Mouse (Mus musculus): Measurements from ENCODE around the gene Ewsr1. TPM values are rescaled to one million over a fixed set of nuclear protein-coding genes. Genes with fewer than 3 reads are reported as not detected.

Gene Ewsr1
- polyA plus RNA-seq, 1 experiment from 2014 or later, result 884 TPM

DNA sequence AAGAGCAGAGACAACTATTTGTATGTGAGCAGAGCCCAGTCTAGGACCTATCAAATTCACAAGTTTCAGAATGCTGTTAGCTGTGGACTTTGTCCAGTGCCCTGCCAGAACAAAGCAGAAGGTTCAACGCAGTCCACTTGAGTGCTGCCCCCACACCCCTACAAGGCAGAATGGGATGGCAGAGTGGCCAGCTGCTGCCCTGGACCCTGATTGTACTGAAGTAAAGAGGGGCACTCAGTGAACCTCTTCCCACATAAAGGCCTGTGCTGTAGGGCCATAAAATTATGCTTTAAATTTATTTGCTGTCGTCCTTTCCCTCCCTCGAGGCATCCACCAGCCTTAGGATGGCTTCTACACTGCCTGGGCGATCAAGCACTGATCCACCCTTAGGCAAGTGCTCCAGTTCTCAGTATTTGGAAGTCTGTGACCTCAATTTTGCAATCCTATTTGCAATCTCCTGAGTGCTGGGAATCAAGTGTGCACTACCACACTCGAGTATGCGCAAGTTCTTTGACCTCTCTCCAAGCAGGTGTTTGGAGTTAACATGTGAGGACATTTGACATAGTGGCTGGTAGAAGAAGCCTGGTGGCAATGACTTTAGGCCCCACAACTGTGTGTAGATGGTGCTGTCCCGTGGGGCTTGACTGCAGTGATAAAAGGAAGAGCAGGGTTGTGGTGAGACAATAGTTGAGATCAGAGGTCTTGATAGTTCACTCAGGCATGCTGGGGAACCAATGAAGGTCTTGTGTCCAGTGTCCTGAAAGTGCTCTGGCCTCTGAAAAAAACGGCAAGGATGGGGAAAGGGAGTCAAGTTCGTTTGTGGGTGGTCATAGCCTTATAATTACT, 30.7 kb downstream of the Ewsr1 start:
- no peaks in the 10 kb centered on the region for H3K27me3 ChIP-seq (ENCODE audit: insufficient read depth, low read length)
- no peaks in the 10 kb centered on the region for H3K9me3 ChIP-seq (ENCODE audit: low read length)
- H3K4me2 ChIP-seq (replicated peaks; ENCODE audit: low read depth, low read length), result no peak overlapping the region
- H3K4me1 ChIP-seq (ENCODE audit: insufficient read depth, low read length), result peaks cover 18% of the 10 kb centered on the region
- WGBS, result 83% methylated on average over 9 of the region's 9 CpGs
- H3K9ac ChIP-seq (replicated peaks; ENCODE audit: low read length), result no peak overlapping the region
- no peak overlapping the region for H3K27ac ChIP-seq (ENCODE audit: low read length)
- no peak for ATAC-seq (ENCODE audit: low FRiP score, low TSS enrichment)
- no peak overlapping the region for H3K4me3 ChIP-seq (ENCODE audit: low read length)
- peaks cover 52% of the 10 kb centered on the region for H3K36me3 ChIP-seq (ENCODE audit: insufficient read depth, low read length)

DNA sequence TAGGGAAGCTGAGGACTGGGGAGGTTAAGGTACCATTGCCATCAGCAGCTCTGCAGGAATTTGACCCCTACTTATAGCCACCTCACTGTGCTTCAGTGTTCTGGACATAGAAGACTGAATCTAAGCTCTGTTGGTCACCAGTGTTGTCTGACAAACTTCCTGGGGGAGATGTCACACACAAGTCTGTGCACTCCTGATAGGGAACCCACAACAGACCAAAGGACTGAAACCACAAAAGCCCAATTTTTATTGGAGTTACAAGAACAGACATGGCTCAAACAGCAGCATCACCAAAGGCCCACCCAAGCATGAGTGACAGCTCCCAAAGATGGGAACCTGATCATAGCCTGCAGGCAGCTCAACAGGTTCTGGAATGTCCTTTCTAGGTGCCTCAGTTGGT, 32.0 kb downstream of the Ewsr1 start:
- peaks cover 39% of the 10 kb centered on the region for H3K36me3 ChIP-seq (ENCODE audit: insufficient read depth, low read length)
- no peak overlapping the region for H3K27ac ChIP-seq (ENCODE audit: low read length)
- peaks cover 8% of the 10 kb centered on the region; the same call in 1 of the 2 replicates for H3K27me3 ChIP-seq (ENCODE audit: insufficient read depth, low read length)
- peaks cover 30% of the 10 kb centered on the region for H3K4me1 ChIP-seq (ENCODE audit: insufficient read depth, low read length)
- H3K4me3 ChIP-seq (ENCODE audit: low read length), result no peak overlapping the region
- no peak overlapping the region for H3K9ac ChIP-seq (replicated peaks; ENCODE audit: low read length)
- no peak overlapping the region for H3K4me2 ChIP-seq (replicated peaks; ENCODE audit: low read depth, low read length)
- no peaks in the 10 kb centered on the region for H3K9me3 ChIP-seq (ENCODE audit: low read length)
- ATAC-seq (ENCODE audit: low FRiP score, low TSS enrichment), result no peak

DNA sequence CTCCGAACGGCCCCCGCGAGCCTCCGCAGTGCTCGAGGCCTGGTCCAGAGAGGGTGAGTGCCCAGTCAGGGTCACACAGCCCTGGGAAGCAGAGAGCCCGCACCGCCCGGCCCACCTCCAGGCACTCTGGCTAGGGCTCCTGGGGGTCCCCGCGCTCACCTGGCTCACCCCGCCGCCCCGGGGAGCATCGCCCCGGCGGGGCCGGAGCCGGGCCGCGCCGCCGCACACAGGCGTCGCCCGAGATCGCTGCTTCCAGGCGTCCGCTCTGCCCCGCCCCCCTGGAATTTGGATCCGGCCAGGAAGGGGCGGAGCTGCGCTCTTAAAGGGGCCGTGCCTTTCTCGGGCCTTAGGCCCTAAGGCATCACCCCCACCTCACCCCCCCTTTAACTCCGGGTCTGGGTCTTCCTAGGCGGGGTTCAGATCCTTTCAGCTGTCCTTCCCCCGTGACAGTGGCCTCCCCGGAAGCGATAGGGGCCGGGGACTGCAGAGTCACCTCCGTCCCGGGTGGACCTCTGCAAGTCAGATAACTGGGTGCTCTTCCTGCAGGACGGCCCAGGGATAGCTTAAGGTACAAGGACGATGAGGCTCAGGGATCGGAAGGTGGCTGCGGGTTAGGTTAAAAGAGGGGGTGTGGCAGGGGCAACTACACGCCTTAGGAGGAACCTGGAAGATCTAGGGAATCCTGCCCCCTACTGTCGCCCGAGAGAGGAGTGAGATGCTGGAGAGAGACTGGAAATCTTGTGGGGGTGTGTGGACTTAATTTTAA, 33.8 kb downstream of the Ewsr1 start, which contains the start of gene Gas2l1:
Gas2l1 (minus strand) TSS at position 272 of the 766 bp plus-strand sequence.
- H3K4me1 ChIP-seq (ENCODE audit: insufficient read depth, low read length), result peaks cover 41% of the 10 kb centered on the region
- peak; percentile 83 for ATAC-seq (ENCODE audit: low FRiP score, low TSS enrichment)
- H3K4me3 ChIP-seq (ENCODE audit: low read length), result peak within 1 kb of the TSS; percentile 72
- H3K27me3 ChIP-seq (ENCODE audit: insufficient read depth, low read length), result peaks cover 18% of the 10 kb centered on the region
- WGBS, result under 1% methylated on average over 46 of the region's 50 CpGs
- peak within 1 kb of the TSS; percentile 68 for H3K27ac ChIP-seq (ENCODE audit: low read length)
- peaks cover 21% of the 10 kb centered on the region for H3K36me3 ChIP-seq (ENCODE audit: insufficient read depth, low read length)
- peak within 1 kb of the TSS; percentile 79 for H3K9ac ChIP-seq (replicated peaks; ENCODE audit: low read length)
- peak within 1 kb of the TSS; percentile 73 for H3K4me2 ChIP-seq (replicated peaks; ENCODE audit: low read depth, low read length)
- no peaks in the 10 kb centered on the region for H3K9me3 ChIP-seq (ENCODE audit: low read length)

DNA sequence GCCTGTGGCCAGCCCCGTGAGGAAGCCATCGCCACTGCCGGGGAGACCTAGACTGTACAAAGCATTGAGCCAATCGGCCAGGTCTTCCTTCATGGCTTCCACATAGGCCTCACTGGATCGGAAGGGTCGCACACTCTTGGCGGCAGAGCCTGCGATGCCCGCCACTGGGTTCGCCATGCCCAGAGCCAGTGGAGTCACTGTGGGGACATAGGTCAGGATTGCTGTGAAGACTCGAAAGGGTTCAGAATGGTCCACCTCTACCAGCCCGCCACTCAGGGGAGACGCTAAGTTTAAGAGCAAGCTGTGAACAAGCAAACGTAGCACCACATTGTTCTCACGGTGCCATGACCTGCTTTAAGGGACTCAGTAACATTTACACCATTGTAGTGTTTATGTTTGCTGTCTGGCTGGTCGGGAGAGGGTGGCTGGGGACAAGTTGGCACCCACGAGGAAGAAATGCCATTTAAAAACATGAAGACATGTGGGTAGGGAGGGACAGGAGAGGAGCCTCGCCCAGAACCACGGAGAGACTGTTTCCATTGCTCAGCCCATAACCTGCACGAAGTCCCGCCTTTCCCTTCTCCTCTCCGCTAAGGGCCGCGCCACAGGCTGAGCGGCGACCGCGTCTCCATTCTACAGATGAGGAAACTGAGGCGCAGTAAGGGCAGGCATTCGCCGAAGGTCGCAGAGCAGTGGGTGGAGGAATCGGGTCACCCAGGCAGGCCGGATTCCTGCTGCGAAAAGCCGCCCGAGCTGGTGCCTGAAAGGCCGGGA, 34.6 kb downstream of the Ewsr1 start:
- H3K4me3 ChIP-seq (ENCODE audit: low read length), result peak overlapping the region; percentile 72
- H3K27me3 ChIP-seq (ENCODE audit: insufficient read depth, low read length), result peaks cover 26% of the 10 kb centered on the region
- H3K4me1 ChIP-seq (ENCODE audit: insufficient read depth, low read length), result peaks cover 45% of the 10 kb centered on the region
- H3K27ac ChIP-seq (ENCODE audit: low read length), result no peak overlapping the region
- peaks cover 17% of the 10 kb centered on the region for H3K36me3 ChIP-seq (ENCODE audit: insufficient read depth, low read length)
- peak overlapping the region; percentile 73 for H3K4me2 ChIP-seq (replicated peaks; ENCODE audit: low read depth, low read length)
- H3K9ac ChIP-seq (replicated peaks; ENCODE audit: low read length), result peak overlapping the region; percentile 79
- 15% methylated on average over 38 of the region's 38 CpGs for WGBS
- H3K9me3 ChIP-seq (ENCODE audit: low read length), result no peaks in the 10 kb centered on the region
- no peak for ATAC-seq (ENCODE audit: low FRiP score, low TSS enrichment)

DNA sequence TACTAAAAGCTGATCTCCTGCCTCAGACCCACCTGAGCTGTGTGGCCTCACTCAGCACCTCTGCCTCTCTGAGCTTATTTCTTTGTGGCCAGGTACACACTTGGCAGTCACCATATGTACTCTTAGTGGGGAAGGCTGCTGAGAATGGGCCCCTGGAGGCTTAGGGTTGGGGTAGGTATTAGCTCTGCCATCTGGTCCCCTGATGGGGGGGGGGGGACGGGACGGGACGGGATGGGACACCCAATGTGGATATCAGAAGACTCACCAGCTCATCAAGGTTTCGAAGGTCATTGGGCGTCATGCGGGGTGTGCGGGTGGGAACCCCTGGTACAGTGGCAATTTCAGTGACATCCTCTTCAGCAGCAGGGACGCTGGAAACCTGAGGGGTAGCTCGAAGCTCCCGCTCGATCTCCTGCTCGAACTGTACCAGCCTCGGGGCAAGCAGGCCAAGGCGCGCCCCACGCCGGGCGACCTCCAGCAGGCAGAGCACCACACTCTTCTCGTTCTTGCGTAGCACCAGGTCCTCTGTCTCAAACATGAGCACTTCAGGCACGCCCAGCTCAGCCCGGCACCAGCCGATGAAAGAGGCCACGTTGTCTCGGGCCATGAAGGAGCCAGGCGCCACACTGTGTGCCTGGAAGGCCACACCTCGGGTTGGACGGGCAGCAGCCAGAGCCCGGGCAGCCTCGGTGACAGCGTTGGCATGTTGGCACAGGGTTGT, 35.3 kb downstream of the Ewsr1 start:
- Histone ChIP-seq H3K4me2 (replicated peaks; ENCODE audit: low read depth, low read length) (peak overlapping the region; percentile 73), H3K36me3 (ENCODE audit: insufficient read depth, low read length) (peaks cover 9% of the 10 kb centered on the region), H3K9ac (replicated peaks; ENCODE audit: low read length) (peak overlapping the region; percentile 79), H3K4me3 (ENCODE audit: low read length) (peak overlapping the region; percentile 72), H3K27me3 (ENCODE audit: insufficient read depth, low read length) (peaks cover 34% of the 10 kb centered on the region), H3K9me3 (ENCODE audit: low read length) (no peaks in the 10 kb centered on the region), H3K27ac (ENCODE audit: low read length) (no peak overlapping the region), H3K4me1 (ENCODE audit: insufficient read depth, low read length) (peaks cover 52% of the 10 kb centered on the region)
- ATAC-seq (ENCODE audit: low FRiP score, low TSS enrichment), result no peak
- 63% methylated on average over 31 of the region's 31 CpGs for WGBS

DNA sequence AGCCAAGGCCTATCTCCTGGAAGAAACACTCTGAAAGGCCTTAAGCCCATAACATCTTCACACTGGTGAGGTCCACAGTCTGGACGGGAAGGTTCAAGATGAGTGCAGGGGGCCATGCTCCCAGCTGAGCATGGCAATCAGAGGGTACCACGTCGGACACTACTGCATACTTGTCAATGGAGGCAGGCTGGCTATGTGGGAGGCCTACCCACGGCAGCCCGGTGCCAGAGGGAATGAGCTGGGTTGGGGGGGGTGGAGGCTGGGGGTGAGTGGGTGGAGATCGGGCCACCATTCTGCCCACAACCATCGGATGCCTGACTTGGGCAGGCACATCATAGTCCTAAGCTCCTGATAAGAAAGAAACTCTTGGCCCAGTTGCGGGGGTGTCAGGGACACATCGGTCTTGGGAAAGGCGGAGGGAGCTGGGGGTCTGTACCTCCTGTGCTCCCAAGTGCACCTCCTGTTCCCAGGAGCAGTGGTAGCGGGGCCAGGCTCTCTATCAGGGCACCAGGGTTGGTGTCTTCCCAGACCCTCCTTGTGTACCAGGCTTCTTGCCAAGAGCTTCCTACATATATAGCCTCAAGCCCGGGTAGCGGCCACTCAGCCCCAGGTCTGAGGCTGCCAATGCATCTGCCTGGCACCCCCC, 36.1 kb downstream of the Ewsr1 start:
- ATAC-seq (ENCODE audit: low FRiP score, low TSS enrichment), result no peak
- peaks cover 34% of the 10 kb centered on the region for H3K27me3 ChIP-seq (ENCODE audit: insufficient read depth, low read length)
- WGBS, result 66% methylated on average over 13 of the region's 13 CpGs
- H3K4me1 ChIP-seq (ENCODE audit: insufficient read depth, low read length), result peaks cover 57% of the 10 kb centered on the region
- H3K4me3 ChIP-seq (ENCODE audit: low read length), result no peak overlapping the region
- no peak overlapping the region for H3K27ac ChIP-seq (ENCODE audit: low read length)
- peaks cover 2% of the 10 kb centered on the region; the same call in 1 of the 2 replicates for H3K36me3 ChIP-seq (ENCODE audit: insufficient read depth, low read length)
- H3K9ac ChIP-seq (replicated peaks; ENCODE audit: low read length), result no peak overlapping the region
- no peaks in the 10 kb centered on the region for H3K9me3 ChIP-seq (ENCODE audit: low read length)
- H3K4me2 ChIP-seq (replicated peaks; ENCODE audit: low read depth, low read length), result no peak overlapping the region

DNA sequence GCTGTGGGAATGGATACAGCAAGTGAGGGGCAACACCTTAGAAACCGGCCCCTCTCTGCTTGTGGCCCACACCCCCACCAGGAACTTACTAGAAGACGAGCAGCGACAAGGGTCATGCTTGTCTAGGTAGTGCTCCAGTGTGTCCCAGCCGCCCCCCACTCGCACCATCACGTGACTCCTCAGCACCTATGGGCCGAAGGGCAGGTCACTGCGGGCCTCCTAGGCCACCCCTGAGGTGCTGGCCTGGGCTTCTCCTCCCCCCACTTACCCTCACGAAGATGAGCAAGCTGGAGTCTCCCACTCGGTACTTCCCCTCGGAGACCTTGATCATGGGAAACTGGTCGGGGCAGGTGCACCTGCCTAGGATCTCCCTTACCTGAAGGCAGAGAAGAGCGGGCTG, 36.7 kb downstream of the Ewsr1 start:
- Histone ChIP-seq H3K4me1 (ENCODE audit: insufficient read depth, low read length) (peaks cover 63% of the 10 kb centered on the region), H3K4me3 (ENCODE audit: low read length) (peak overlapping the region; percentile 32), H3K36me3 (ENCODE audit: insufficient read depth, low read length) (no peaks in the 10 kb centered on the region), H3K9me3 (ENCODE audit: low read length) (no peaks in the 10 kb centered on the region), H3K9ac (replicated peaks; ENCODE audit: low read length) (peak overlapping the region; percentile 32; the same call in 1 of the 2 replicates), H3K27me3 (ENCODE audit: insufficient read depth, low read length) (peaks cover 40% of the 10 kb centered on the region), H3K27ac (ENCODE audit: low read length) (no peak overlapping the region), H3K4me2 (replicated peaks; ENCODE audit: low read depth, low read length) (peak overlapping the region; percentile 68)
- no peak for ATAC-seq (ENCODE audit: low FRiP score, low TSS enrichment)
- 23% methylated on average over 13 of the region's 13 CpGs for WGBS

DNA sequence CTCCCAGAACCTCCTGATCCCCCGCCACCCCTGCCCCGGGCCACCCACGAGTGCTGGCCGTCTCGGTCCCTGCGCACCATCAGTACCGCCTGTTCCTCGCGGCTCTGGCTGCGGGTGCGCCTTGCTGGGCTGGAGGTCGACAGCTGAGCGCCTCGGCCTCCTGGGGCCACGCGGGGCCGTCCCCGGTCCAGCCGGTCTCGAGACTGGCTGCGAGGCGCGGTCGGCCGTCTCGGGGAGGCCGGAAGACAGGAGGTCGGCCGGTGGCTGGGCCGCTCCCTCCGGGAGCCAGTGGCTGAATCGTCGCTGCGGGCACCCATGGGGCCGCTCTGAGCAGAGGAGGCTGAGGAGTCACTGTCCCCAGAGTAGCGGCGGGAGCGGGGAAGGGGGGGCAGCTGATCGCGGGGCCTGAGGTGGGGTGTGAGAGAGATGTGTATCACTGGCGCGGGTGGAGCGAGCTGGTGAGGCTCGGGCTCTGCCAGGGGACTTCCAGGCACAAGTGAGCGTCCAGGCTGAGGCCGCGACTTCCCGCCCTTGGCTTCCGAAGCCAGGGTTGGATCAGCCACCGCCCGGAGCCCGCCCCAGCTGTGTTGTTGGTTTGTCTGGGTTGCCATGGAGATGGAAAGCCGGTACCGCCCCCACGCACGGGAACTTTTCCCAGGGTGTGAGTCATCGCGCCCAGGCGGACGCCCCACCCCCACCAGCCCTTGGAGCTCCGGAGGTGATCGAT, 37.5 kb downstream of the Ewsr1 start:
- peak overlapping the region; percentile 68 for H3K4me2 ChIP-seq (replicated peaks; ENCODE audit: low read depth, low read length)
- peaks cover 69% of the 10 kb centered on the region for H3K4me1 ChIP-seq (ENCODE audit: insufficient read depth, low read length)
- H3K9me3 ChIP-seq (ENCODE audit: low read length), result no peaks in the 10 kb centered on the region
- H3K27ac ChIP-seq (ENCODE audit: low read length), result no peak overlapping the region
- no peaks in the 10 kb centered on the region for H3K36me3 ChIP-seq (ENCODE audit: insufficient read depth, low read length)
- H3K4me3 ChIP-seq (ENCODE audit: low read length), result peak overlapping the region; percentile 32
- peak; percentile 25 for ATAC-seq (ENCODE audit: low FRiP score, low TSS enrichment)
- 2% methylated on average over 56 of the region's 62 CpGs for WGBS
- H3K27me3 ChIP-seq (ENCODE audit: insufficient read depth, low read length), result peaks cover 47% of the 10 kb centered on the region
- H3K9ac ChIP-seq (replicated peaks; ENCODE audit: low read length), result peak overlapping the region; percentile 55
